Mouse (Mus musculus): ENCODE measurements at regions not wholly inside any gene's neighbourhood (a gene's known extent, or its start where the extent isn't known, plus 50 kb on each side); places are given as distances from the start of the nearest gene placed in this dataset.
A peak's percentile ranks its signal among the peaks of the same experiment; 100 is the strongest.

- H3K4me3 ChIP-seq (ENCODE audit: insufficient read depth, poor library complexity, severe bottlenecking), result no peak overlapping the region
- no peaks in the 10 kb centered on the region for H3K36me3 ChIP-seq (ENCODE audit: control insufficient read depth, insufficient read depth)
- no peaks in the 10 kb centered on the region for H3K79me3 ChIP-seq (ENCODE audit: low read depth)
- H3K27me3 ChIP-seq (ENCODE audit: control insufficient read depth, insufficient read depth, insufficient read length), result no peaks in the 10 kb centered on the region
- no peak overlapping the region for H3ac ChIP-seq (ENCODE audit: control insufficient read depth, insufficient read length, low read depth)
- TF ChIP-seq MYOD1 (IDR thresholded peaks at IDR 0.05; ENCODE audit: control insufficient read depth, insufficient read length, low read depth) (peak; percentile 63), USF1 (IDR thresholded peaks at IDR 0.05; ENCODE audit: low read depth) (no peak)
- no peaks in the 10 kb centered on the region for H3K79me2 ChIP-seq (ENCODE audit: control insufficient read depth, insufficient read depth)
Observed at GRCm38 (mm10) chr1:51643640-51644039, 165.4 kb upstream of the Nabp1 start.

- H3K79me3 ChIP-seq (ENCODE audit: low read depth), result no peaks in the 10 kb centered on the region
- H3ac ChIP-seq (ENCODE audit: control insufficient read depth, insufficient read length, low read depth), result no peak overlapping the region
- no peaks in the 10 kb centered on the region for H3K36me3 ChIP-seq (ENCODE audit: control insufficient read depth, insufficient read depth)
- no peak for TF ChIP-seq MAX (IDR thresholded peaks at IDR 0.05)
- no peak for TF ChIP-seq CEBPB (IDR thresholded peaks at IDR 0.05; ENCODE audit: low read depth)
- TF ChIP-seq CTCF (IDR thresholded peaks at IDR 0.05; ENCODE audit: control insufficient read depth, insufficient read depth, insufficient read length), result no peak
- no peak for TF ChIP-seq FOSL1 (IDR thresholded peaks at IDR 0.05; ENCODE audit: insufficient read depth, low read length, poor library complexity, severe bottlenecking)
- no peak for TF ChIP-seq MYOD1 (IDR thresholded peaks at IDR 0.05; ENCODE audit: control insufficient read depth, insufficient read length, low read depth)
- no peak for TF ChIP-seq MYOG (IDR thresholded peaks at IDR 0.05; ENCODE audit: control insufficient read depth, extremely low read depth, insufficient read length)
- TF ChIP-seq USF1 (IDR thresholded peaks at IDR 0.05; ENCODE audit: low read depth), result no peak
- no peaks in the 10 kb centered on the region for H3K79me2 ChIP-seq (ENCODE audit: control insufficient read depth, insufficient read depth)
- H3K27me3 ChIP-seq (ENCODE audit: control insufficient read depth, insufficient read depth, insufficient read length), result no peaks in the 10 kb centered on the region
- H3K4me3 ChIP-seq (ENCODE audit: insufficient read depth, poor library complexity, severe bottlenecking), result no peak overlapping the region
Observed at GRCm38 (mm10) chr1:51638519-51639302, 160.5 kb upstream of the Nabp1 start.

GRCm38 (mm10) chr1:51635881-51636515 is 157.8 kb upstream of the Nabp1 start:
- no peaks in the 10 kb centered on the region for H3K36me3 ChIP-seq (ENCODE audit: control insufficient read depth, insufficient read depth)
- no peaks in the 10 kb centered on the region for H3K79me3 ChIP-seq (ENCODE audit: low read depth)
- no peak for TF ChIP-seq MYOD1 (IDR thresholded peaks at IDR 0.05; ENCODE audit: control insufficient read depth, insufficient read length, low read depth)
- no peak for TF ChIP-seq MYOG (IDR thresholded peaks at IDR 0.05; ENCODE audit: control insufficient read depth, extremely low read depth, insufficient read length)
- no peak for TF ChIP-seq CTCF (IDR thresholded peaks at IDR 0.05; ENCODE audit: control insufficient read depth, insufficient read depth, insufficient read length)
- no peak for TF ChIP-seq FOSL1 (IDR thresholded peaks at IDR 0.05; ENCODE audit: insufficient read depth, low read length, poor library complexity, severe bottlenecking)
- no peak for TF ChIP-seq USF1 (IDR thresholded peaks at IDR 0.05; ENCODE audit: low read depth)
- TF ChIP-seq CEBPB (IDR thresholded peaks at IDR 0.05; ENCODE audit: low read depth), result no peak
- TF ChIP-seq MAX (IDR thresholded peaks at IDR 0.05), result no peak
- H3K79me2 ChIP-seq (ENCODE audit: control insufficient read depth, insufficient read depth), result no peaks in the 10 kb centered on the region
- H3K4me3 ChIP-seq (ENCODE audit: insufficient read depth, poor library complexity, severe bottlenecking), result no peak overlapping the region
- H3K27me3 ChIP-seq (ENCODE audit: control insufficient read depth, insufficient read depth, insufficient read length), result no peaks in the 10 kb centered on the region
- H3ac ChIP-seq (ENCODE audit: control insufficient read depth, insufficient read length, low read depth), result no peak overlapping the region

- no peaks in the 10 kb centered on the region for H3K79me2 ChIP-seq (ENCODE audit: control insufficient read depth, insufficient read depth)
- H3K36me3 ChIP-seq (ENCODE audit: control insufficient read depth, insufficient read depth), result no peaks in the 10 kb centered on the region
- H3K79me3 ChIP-seq (ENCODE audit: low read depth), result no peaks in the 10 kb centered on the region
- no peak overlapping the region for H3K4me3 ChIP-seq (ENCODE audit: insufficient read depth, poor library complexity, severe bottlenecking)
- TF ChIP-seq MYOD1 (IDR thresholded peaks at IDR 0.05; ENCODE audit: control insufficient read depth, insufficient read length, low read depth) (no peak), CTCF (IDR thresholded peaks at IDR 0.05; ENCODE audit: control insufficient read depth, insufficient read depth, insufficient read length) (no peak), CEBPB (IDR thresholded peaks at IDR 0.05; ENCODE audit: low read depth) (no peak), FOSL1 (IDR thresholded peaks at IDR 0.05; ENCODE audit: insufficient read depth, low read length, poor library complexity, severe bottlenecking) (no peak), USF1 (IDR thresholded peaks at IDR 0.05; ENCODE audit: low read depth) (no peak), MAX (IDR thresholded peaks at IDR 0.05) (no peak), MYOG (IDR thresholded peaks at IDR 0.05; ENCODE audit: control insufficient read depth, extremely low read depth, insufficient read length) (no peak)
- no peaks in the 10 kb centered on the region for H3K27me3 ChIP-seq (ENCODE audit: control insufficient read depth, insufficient read depth, insufficient read length)
- H3ac ChIP-seq (ENCODE audit: control insufficient read depth, insufficient read length, low read depth), result no peak overlapping the region
Observed at GRCm38 (mm10) chr1:51633795-51634194, 155.6 kb upstream of the Nabp1 start.

GRCm38 (mm10) chr1:51632851-51633250 is 154.6 kb upstream of the Nabp1 start:
- TF ChIP-seq MYOG (IDR thresholded peaks at IDR 0.05; ENCODE audit: control insufficient read depth, extremely low read depth, insufficient read length) (no peak), CTCF (IDR thresholded peaks at IDR 0.05; ENCODE audit: control insufficient read depth, insufficient read depth, insufficient read length) (no peak), CEBPB (IDR thresholded peaks at IDR 0.05; ENCODE audit: low read depth) (no peak)
- Histone ChIP-seq H3K79me2 (ENCODE audit: control insufficient read depth, insufficient read depth) (no peaks in the 10 kb centered on the region), H3K79me3 (ENCODE audit: low read depth) (no peaks in the 10 kb centered on the region), H3K36me3 (ENCODE audit: control insufficient read depth, insufficient read depth) (no peaks in the 10 kb centered on the region), H3ac (ENCODE audit: control insufficient read depth, insufficient read length, low read depth) (no peak overlapping the region), H3K27me3 (ENCODE audit: control insufficient read depth, insufficient read depth, insufficient read length) (no peaks in the 10 kb centered on the region), H3K4me3 (ENCODE audit: insufficient read depth, poor library complexity, severe bottlenecking) (no peak overlapping the region)

GRCm38 (mm10) chr1:51629848-51630247 is 151.6 kb upstream of the Nabp1 start:
- no peaks in the 10 kb centered on the region for H3K27me3 ChIP-seq (ENCODE audit: control insufficient read depth, insufficient read depth, insufficient read length)
- no peaks in the 10 kb centered on the region for H3K36me3 ChIP-seq (ENCODE audit: control insufficient read depth, insufficient read depth)
- no peaks in the 10 kb centered on the region for H3K79me3 ChIP-seq (ENCODE audit: low read depth)
- H3K4me3 ChIP-seq (ENCODE audit: insufficient read depth, poor library complexity, severe bottlenecking), result no peak overlapping the region
- TF ChIP-seq FOSL1 (IDR thresholded peaks at IDR 0.05; ENCODE audit: insufficient read depth, low read length, poor library complexity, severe bottlenecking), result no peak
- TF ChIP-seq MYOD1 (IDR thresholded peaks at IDR 0.05; ENCODE audit: control insufficient read depth, insufficient read length, low read depth), result no peak
- H3K79me2 ChIP-seq (ENCODE audit: control insufficient read depth, insufficient read depth), result no peaks in the 10 kb centered on the region
- H3ac ChIP-seq (ENCODE audit: control insufficient read depth, insufficient read length, low read depth), result no peak overlapping the region
